In genomic region chr6:59489001-59489575, GRCm38 (mm10) we compare ENCODE assay signal across 16 mouse cellular contexts.
DNase-seq lines count a peak whose midpoint lies in the region; ATAC-seq and TF ChIP-seq lines count a peak whose summit lies in the region.
"Had no signal": no experiment of that assay in that cellular context is flagged by ENCODE, and none has a peak within 500 bp of the region (broad histone marks: within the 10 kb centered on the region; RNA-seq: fewer than 3 reads in every experiment).

No protein-coding gene starts in this region.

- H3K4me2 ChIP-seq in forebrain, embryonic 15.5 days (replicated peaks) = no peak overlapping the region
- H3K4me2 ChIP-seq in forebrain, embryonic 12.5 days = no peak overlapping the region
- no peak overlapping the region for H3K4me2 ChIP-seq in forebrain, postnatal 0 days (ENCODE audit: low read depth)
- H3K4me2 ChIP-seq in liver, embryonic 11.5 days = no peak overlapping the region
- H3K4me2 ChIP-seq: heart, embryonic 15.5 days had no signal

- 64% methylated on average over 3 of the region's 3 CpGs for WGBS in forebrain, embryonic 15.5 days
- 90% methylated on average over 3 of the region's 3 CpGs for WGBS in forebrain, embryonic 12.5 days
- WGBS in forebrain, postnatal 0 days = 45% methylated on average over 3 of the region's 3 CpGs
- 73% methylated on average over 3 of the region's 3 CpGs for WGBS in liver, embryonic 11.5 days

- no peak overlapping the region for H3K9ac ChIP-seq in forebrain, embryonic 15.5 days (replicated peaks)
- no peak overlapping the region for H3K9ac ChIP-seq in forebrain, embryonic 12.5 days
- H3K9ac ChIP-seq in forebrain, postnatal 0 days = no peak overlapping the region
- no peak overlapping the region for H3K9ac ChIP-seq in liver, embryonic 11.5 days (ENCODE audit: low read depth, low read length)
- H3K9ac ChIP-seq: heart, embryonic 15.5 days; liver, embryonic 14.5 days had no signal

- no peaks in the 10 kb centered on the region for H3K36me3 ChIP-seq in forebrain, embryonic 15.5 days
- H3K36me3 ChIP-seq in forebrain, embryonic 12.5 days (replicated peaks) = no peaks in the 10 kb centered on the region
- no peaks in the 10 kb centered on the region for H3K36me3 ChIP-seq in forebrain, postnatal 0 days (ENCODE audit: insufficient read depth)
- H3K36me3 ChIP-seq in liver, embryonic 11.5 days (ENCODE audit: control insufficient read depth, insufficient read depth, low read length) = no peaks in the 10 kb centered on the region
- H3K36me3 ChIP-seq: heart, embryonic 15.5 days had no signal

- no peaks in the 10 kb centered on the region for H3K27me3 ChIP-seq in forebrain, embryonic 15.5 days
- H3K27me3 ChIP-seq in forebrain, embryonic 12.5 days = no peaks in the 10 kb centered on the region
- no peaks in the 10 kb centered on the region for H3K27me3 ChIP-seq in forebrain, postnatal 0 days (ENCODE audit: insufficient read depth, low read length)
- no peaks in the 10 kb centered on the region for H3K27me3 ChIP-seq in liver, embryonic 11.5 days (replicated peaks; ENCODE audit: control insufficient read depth, insufficient read depth, low read length)
- H3K27me3 ChIP-seq: heart, embryonic 15.5 days had no signal

- ATAC-seq in forebrain, embryonic 15.5 days (replicated peaks) = peak; percentile 95
- no peak for ATAC-seq in forebrain, embryonic 12.5 days (ENCODE audit: low FRiP score)
- ATAC-seq in forebrain, postnatal 0 days = peak; percentile 97
- no peak for ATAC-seq in liver, embryonic 11.5 days (replicated peaks; ENCODE audit: low FRiP score)
- ATAC-seq: inflammation-experienced regulatory T-cells, adult 6 months had no signal

- H3K4me3 ChIP-seq in forebrain, embryonic 15.5 days = no peak overlapping the region
- no peak overlapping the region for H3K4me3 ChIP-seq in forebrain, embryonic 12.5 days (replicated peaks)
- no peak overlapping the region for H3K4me3 ChIP-seq in forebrain, postnatal 0 days (ENCODE audit: low read depth, low read length)
- no peak overlapping the region for H3K4me3 ChIP-seq in liver, embryonic 11.5 days (ENCODE audit: low read depth, low read length)
- H3K4me3 ChIP-seq: gastrocnemius, adult 2 months; heart, embryonic 15.5 days had no signal

- TF ChIP-seq CTCF in forebrain, postnatal 0 days (IDR thresholded peaks at IDR 0.05; ENCODE audit: low read depth) = no peak

- H3K27ac ChIP-seq in forebrain, embryonic 15.5 days (replicated peaks) = peak overlapping the region; percentile 35
- no peak overlapping the region for H3K27ac ChIP-seq in forebrain, embryonic 12.5 days
- H3K27ac ChIP-seq in forebrain, postnatal 0 days (ENCODE audit: low read depth, low read length) = no peak overlapping the region
- no peak overlapping the region for H3K27ac ChIP-seq in liver, embryonic 11.5 days (ENCODE audit: low read depth, low read length)
- H3K27ac ChIP-seq: gastrocnemius, adult 2 months; heart, embryonic 15.5 days; liver, embryonic 14.5 days had no signal

- H3K4me1 ChIP-seq in forebrain, embryonic 15.5 days = 0 out of 2 replicates have a peak, but pooled peaks cover 4% of the 10 kb centered on the region
- H3K4me1 ChIP-seq in forebrain, embryonic 12.5 days = no peaks in the 10 kb centered on the region
- H3K4me1 ChIP-seq in forebrain, postnatal 0 days (ENCODE audit: insufficient read depth) = 0 out of 2 replicates have a peak, but pooled peaks cover 3% of the 10 kb centered on the region
- no peaks in the 10 kb centered on the region for H3K4me1 ChIP-seq in liver, embryonic 11.5 days (replicated peaks; ENCODE audit: control insufficient read depth, insufficient read depth, low read length)
- H3K4me1 ChIP-seq: heart, embryonic 15.5 days had no signal

- no peaks in the 10 kb centered on the region for H3K9me3 ChIP-seq in forebrain, embryonic 15.5 days
- H3K9me3 ChIP-seq in forebrain, embryonic 12.5 days = no peaks in the 10 kb centered on the region
- H3K9me3 ChIP-seq in forebrain, postnatal 0 days (ENCODE audit: low read length) = no peaks in the 10 kb centered on the region
- no peaks in the 10 kb centered on the region for H3K9me3 ChIP-seq in liver, embryonic 11.5 days (ENCODE audit: control insufficient read depth, low read length)
- H3K9me3 ChIP-seq: heart, embryonic 15.5 days had no signal

- DNase-seq in right cerebral cortex, adult 18-20 months = peak; percentile 3
- no peak for DNase-seq in right cerebral cortex, postnatal 25 days
- peak; percentile 75 for DNase-seq in forebrain, postnatal 0 days
- DNase-seq in layer of hippocampus, postnatal 36 days = peak; percentile 25 to 32
- DNase-seq in liver, embryonic 11.5 days (ENCODE audit: low spot score) = no peak
- no peak for DNase-seq in thymus, postnatal 25 days
- DNase-seq: cerebellum, adult 9-10 months; gastrocnemius, adult 2 months; heart, adult 11 months; kidney, adult 9 months; lung, postnatal 10 days had no signal

Comparison
In these comparisons a context has a peak if more than half of its experiments do, and no peak if none do; other contexts are left out.
1. ATAC-seq: peak in forebrain, embryonic 15.5 days (single experiment) and forebrain, postnatal 0 days (single experiment); none in forebrain, embryonic 12.5 days (single experiment) and liver, embryonic 11.5 days (single experiment).
2. DNase-seq: peak in right cerebral cortex, adult 18-20 months (single experiment), forebrain, postnatal 0 days (single experiment) and layer of hippocampus, postnatal 36 days (2 of 2); none in right cerebral cortex, postnatal 25 days (single experiment), liver, embryonic 11.5 days (single experiment) and thymus, postnatal 25 days (single experiment).